Mouse (Mus musculus) olfactory bulb, adult 2 months (tissue): Measurements from ENCODE around the gene Pla2g1b. TPM values are rescaled to one million over a fixed set of nuclear protein-coding genes. Genes with fewer than 3 reads are reported as not detected.
A peak's percentile ranks its signal among the peaks of the same experiment; 100 is the strongest.

Experiments used
- H3K27ac ChIP-seq: fragments of 200-500 bp; 2 replicates; pipeline ENCODE4 v1.5.1; 2012; ENCODE audit warnings: low read depth, low read length; ENCODE audit not compliant: insufficient read depth
- H3K4me1 ChIP-seq: fragments of 200-500 bp; 2 replicates; pipeline ENCODE4 v1.6.1; 2012; ENCODE audit warnings: low read length; ENCODE audit not compliant: control insufficient read depth, insufficient read depth
- H3K4me3 ChIP-seq: fragments of 200-500 bp; 2 replicates; pipeline ENCODE4 v1.5.1; 2012; ENCODE audit warnings: mild to moderate bottlenecking, low read depth, low read length, moderate library complexity; ENCODE audit not compliant: insufficient read depth
- CTCF ChIP-seq: fragments of 200-500 bp; IDR thresholded peaks from 2 replicates; pipeline ENCODE4 v1.5.1; 2012; ENCODE audit warnings: low read depth, mild to moderate bottlenecking, low read length, moderate library complexity; ENCODE audit not compliant: insufficient read depth
- POLR2A ChIP-seq: fragments of 200-500 bp; IDR thresholded peaks from 2 replicates; pipeline ENCODE4 v1.6.1; 2012; ENCODE audit warnings: mild to moderate bottlenecking, low read depth, low read length, moderate library complexity; ENCODE audit not compliant: insufficient read depth
- WGBS: fragments of 180-500 bp; shearing (Covaris S2); methylation state at CpG from one replicate; pipeline ENCODE4 v1.1.7; 2018; 5-methylcytosine and 5-hydroxymethylcytosine counted together
- polyA plus RNA-seq: library from polyadenylated mRNA; stranded (reverse); fragments of >200 nt; gene quantifications from 2 replicates; pipeline ENCODE4 v1.2.4, GENCODE M21; 2012; ENCODE audit warnings: low replicate concordance; ENCODE audit not compliant: missing spikeins, insufficient read depth, insufficient read length

Pla2g1b gene
- polyA plus RNA-seq, 1 experiment: not detected

DNA sequence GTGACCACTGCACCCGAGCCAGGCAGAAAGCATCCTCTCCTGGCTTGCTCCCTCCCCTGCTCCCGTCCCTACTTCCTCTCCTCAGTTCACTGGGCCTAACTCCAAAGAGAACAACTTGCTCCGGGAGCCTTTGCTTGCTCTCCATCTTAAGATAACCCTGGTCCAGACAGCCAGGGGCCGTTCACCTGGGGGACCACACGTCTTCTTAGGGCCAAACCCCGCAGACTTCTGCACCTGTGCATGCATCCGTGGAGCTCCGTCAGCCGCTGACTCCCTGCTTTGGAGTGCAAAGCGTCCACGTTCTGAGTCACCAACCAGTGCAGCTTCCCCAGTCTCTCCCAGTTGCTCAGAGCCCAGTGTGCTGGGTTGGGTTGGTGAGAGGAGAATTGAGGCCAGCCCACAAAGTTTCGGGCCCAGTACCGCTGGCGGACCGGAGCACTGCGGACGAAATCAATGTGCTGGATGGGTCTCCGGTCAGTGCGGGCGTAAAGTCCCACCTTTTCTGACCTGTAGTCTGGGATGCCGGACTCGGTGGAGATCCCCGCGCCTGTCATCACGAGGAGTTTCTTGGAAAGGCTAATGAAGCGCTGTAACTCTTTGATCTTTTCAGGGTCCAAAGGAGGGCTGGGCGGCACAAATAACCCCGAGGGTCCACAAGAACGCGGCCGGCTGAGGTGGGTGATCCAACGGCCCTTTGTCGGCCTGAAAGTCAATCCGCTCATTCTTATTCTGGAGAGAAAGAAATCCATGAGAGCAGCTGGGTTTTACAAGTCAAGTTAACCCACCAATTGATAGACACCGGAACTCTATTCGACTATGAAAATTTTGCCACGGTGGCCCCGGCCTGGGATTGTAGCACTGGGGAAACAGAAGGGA, 16.6 kb downstream of the Pla2g1b start:
- H3K4me3 ChIP-seq: no peak overlapping the region
- peaks cover 17% of the 10 kb centered on the region for H3K4me1 ChIP-seq
- H3K27ac ChIP-seq: no peak overlapping the region
- 45% methylated on average over 38 of the region's 38 CpGs for WGBS
- no peak for TF ChIP-seq POLR2A
- no peak for TF ChIP-seq CTCF

DNA sequence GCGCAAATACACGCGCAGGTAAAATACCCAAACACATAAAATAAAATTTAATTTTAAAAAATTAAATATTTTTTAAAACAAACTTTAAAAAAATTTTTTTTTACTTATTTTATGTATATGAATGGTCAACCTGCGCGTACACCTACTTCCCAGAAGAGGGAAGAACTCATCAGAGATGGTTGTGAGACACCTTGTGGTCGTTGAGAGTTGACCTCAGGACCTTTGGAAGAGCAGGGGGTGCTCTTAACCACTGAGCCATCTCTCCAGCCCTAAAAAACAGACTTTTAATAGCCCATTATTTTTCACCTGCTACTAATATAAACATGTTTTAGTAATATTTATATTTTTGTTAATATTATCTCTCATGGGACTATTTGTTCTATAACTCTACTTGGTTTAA, 17.3 kb downstream of the Pla2g1b start:
- WGBS: 65% methylated on average over 6 of the region's 6 CpGs
- no peak overlapping the region for H3K27ac ChIP-seq
- no peak overlapping the region for H3K4me3 ChIP-seq
- H3K4me1 ChIP-seq: peaks cover 17% of the 10 kb centered on the region
- no peak for TF ChIP-seq CTCF
- TF ChIP-seq POLR2A: no peak

DNA sequence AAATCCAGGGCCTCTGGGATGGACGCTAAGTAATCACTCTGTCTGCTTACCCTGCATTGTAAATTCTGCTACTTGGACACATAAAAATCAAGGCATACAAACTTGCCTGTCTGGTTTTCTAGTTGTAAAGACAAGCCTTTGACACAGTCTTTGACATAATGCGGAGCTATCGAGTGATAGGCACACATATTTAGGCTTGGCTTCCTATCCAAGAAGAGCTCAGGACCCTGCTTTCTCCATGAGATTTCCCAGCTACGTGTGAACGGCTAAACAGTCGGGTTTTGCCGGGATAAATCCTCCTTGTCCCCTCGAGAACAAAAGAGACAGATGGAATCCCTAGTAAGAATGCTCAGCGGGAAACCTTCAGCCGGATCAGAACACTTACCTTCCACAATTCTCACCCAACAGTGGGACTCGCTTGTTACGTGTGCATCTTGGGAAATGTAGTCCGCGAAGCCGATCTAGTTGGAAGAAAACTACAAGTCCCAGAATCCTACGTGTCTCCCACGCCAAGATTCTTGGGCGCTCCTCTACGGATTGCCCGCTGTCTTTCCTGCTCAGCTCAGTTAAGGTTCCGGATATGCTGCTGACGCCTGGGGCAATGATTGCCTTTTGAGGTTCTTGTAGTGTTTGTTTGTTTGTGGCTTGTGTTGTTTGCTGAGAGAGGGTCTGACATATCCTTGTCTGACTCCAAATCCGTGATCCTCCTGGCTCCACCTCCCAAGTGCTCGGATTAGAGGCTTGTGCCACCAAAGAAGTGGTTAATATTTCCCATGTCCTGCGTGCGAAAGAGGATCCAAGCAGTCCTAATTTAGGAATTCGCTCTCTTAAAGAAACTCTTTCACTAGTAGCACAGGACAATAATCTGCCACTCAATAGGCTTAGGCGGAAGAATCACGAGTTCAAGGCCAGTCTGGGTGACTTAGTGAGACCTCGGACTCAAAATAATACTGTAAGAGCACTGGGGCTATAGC, 18.2 kb downstream of the Pla2g1b start, which contains the start of gene Sirt4:
Gene Sirt4, minus strand, starts transcription at position 779 of the 974 bp plus-strand sequence.
- whole genome bisulfite sequencing: 3% methylated on average over 30 of the region's 30 CpGs
- Histone ChIP-seq H3K4me1 (peaks cover 20% of the 10 kb centered on the region), H3K27ac (peak within 1 kb of the TSS; percentile 96), H3K4me3 (peak within 1 kb of the TSS; percentile 59)
- no peak for TF ChIP-seq CTCF
- peak; percentile 75; the same call in 1 of the 2 replicates for TF ChIP-seq POLR2A

DNA sequence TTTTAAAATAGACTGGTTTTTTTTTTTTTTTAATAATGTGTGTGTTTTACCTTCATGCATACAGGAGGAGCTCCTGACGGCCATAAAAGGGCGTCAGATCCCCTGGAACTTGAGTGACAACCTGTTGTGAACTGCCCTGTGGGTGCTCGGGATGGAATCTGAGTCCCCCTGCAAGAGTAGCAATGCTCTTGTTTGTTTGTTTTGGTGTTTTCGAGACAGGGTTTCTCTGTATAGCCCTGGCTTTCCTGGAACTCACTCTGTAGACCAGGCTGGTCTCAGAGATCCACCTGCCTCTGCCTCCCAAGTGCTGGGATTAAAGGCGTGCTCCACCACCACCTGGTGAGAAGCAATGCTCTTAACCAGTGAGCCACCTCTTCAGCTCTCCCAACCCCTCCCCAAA, 18.9 kb downstream of the Pla2g1b start:
- no peak for TF ChIP-seq POLR2A
- TF ChIP-seq CTCF: no peak
- peak overlapping the region; percentile 59; the same call in 1 of the 2 replicates for H3K4me3 ChIP-seq
- peaks cover 19% of the 10 kb centered on the region for H3K4me1 ChIP-seq
- H3K27ac ChIP-seq: no peak overlapping the region
- 66% methylated on average over 5 of the region's 5 CpGs for WGBS

DNA sequence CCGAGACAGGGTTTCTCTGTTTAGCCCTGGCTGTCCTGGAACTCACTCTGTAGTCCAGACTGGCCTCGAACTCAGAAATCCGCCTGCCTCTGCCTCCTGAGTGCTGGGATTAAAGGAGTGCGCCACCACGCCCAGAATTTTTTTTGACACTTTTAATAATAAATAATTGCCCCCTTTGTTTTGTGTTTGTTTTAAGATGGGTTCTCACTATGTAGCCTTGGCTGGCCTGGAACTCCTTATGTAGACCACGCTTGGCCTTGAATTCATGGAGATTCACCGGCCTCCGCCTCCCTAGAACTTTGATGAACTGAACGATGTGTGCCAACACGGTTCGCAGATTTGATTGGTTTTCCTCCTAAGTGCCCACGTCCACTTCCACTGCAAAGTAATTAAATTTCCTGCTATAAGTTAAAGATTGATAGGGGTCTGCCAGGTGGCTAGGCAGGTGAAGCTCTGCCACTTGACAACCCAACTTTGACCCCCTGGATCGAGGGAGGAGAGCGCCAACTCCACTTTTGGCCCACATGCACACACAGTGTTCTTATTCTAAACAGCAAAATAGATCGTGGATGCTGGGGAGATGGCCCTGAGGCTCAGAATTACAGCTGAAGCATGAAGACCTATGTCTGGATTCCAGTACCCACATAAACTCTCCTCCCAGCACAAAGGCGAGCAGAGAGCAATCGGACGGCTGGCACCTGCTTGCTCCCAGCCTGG, 19.6 kb downstream of the Pla2g1b start:
- TF ChIP-seq CTCF (no peak), POLR2A (no peak)
- H3K27ac ChIP-seq: no peak overlapping the region
- H3K4me3 ChIP-seq: no peak overlapping the region
- peaks cover 16% of the 10 kb centered on the region for H3K4me1 ChIP-seq
- 85% methylated on average over 18 of the region's 18 CpGs for WGBS

DNA sequence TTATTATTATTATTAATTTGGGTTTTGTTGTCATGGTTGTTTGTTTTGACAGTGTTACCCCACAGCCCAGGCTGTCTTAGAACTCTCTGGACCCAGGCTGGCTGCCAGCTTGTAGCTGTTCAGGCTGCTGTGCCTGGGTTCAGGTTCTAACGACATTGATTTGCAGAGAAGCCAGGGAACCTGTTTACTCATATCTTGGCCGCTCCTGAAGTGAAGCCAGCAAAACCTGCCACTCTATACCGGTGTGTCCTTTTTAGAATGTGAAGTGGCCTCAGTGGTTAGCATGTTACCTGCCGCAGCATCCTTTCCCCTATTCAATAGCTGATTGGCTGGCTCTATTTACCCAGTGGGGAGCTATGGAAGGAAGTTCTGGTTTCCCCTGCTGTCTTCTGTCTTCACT, 20.7 kb downstream of the Pla2g1b start:
- H3K27ac ChIP-seq: no peak overlapping the region
- H3K4me1 ChIP-seq: peaks cover 18% of the 10 kb centered on the region
- TF ChIP-seq CTCF (no peak), POLR2A (no peak)
- no peak overlapping the region for H3K4me3 ChIP-seq
- 60% methylated on average over 4 of the region's 4 CpGs for WGBS

DNA sequence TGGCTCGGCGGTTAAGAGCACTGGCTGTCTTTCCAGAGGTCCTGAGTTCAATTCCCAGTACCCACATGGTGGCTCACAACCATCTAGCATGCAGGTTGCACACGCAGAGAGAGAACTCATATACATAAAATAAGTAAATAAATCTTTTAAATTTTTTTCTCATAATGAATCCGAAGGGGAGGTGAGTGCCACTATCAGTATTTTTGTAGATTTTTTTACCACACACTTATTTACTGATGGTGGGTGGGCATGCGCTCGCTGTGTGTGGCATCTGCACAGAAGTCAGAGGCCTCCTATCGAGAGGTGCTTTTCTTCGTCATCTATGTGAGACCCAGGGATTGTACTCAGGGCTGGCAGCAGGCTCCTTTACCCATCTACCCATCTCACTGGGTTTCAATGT, 21.3 kb downstream of the Pla2g1b start:
- Histone ChIP-seq H3K4me3 (no peak overlapping the region), H3K27ac (no peak overlapping the region), H3K4me1 (peaks cover 19% of the 10 kb centered on the region)
- WGBS: 80% methylated on average over 8 of the region's 8 CpGs
- no peak for TF ChIP-seq CTCF
- TF ChIP-seq POLR2A: no peak

DNA sequence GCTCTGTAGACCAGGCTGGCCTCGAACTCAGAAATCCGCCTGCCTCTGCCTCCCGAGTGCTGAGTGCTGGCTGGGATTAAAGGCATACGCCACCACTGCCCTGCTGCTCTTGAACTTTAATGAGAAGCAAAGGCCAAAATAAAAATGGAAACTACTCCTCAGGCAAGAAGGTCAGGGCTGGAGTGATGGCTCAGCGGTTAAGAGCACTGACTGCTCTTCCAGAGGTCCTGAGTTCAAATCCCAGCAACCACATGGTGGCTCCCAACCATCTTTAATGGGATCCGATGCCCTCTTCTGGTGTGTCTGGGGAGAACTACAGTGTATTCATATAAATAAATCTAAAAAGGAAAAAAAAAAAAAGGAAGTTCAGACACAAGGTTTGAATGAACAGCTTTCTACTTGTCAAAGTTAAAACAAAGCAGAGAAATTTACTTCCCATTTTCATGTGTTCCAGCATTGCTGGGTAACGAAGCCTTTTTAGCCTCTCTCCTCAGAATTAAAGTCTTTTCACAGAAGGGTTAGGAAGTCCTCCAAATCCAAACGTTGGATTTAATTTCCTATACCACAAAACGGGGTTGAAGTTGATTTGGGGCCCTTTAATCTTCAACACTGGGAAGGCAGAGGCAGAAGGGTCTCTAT, 22.0 kb downstream of the Pla2g1b start:
- TF ChIP-seq CTCF (no peak), POLR2A (no peak)
- peaks cover 12% of the 10 kb centered on the region for H3K4me1 ChIP-seq
- H3K27ac ChIP-seq: no peak overlapping the region
- WGBS: 76% methylated on average over 9 of the region's 9 CpGs
- H3K4me3 ChIP-seq: no peak overlapping the region
